Mouse (Mus musculus) myocyte (in vitro differentiated cells): ENCODE measurements around the gene Stat5b. TPM values are rescaled to one million over a fixed set of nuclear protein-coding genes. Genes with fewer than 3 reads are reported as not detected.

ENCODE experiments used
- H3K27me3 ChIP-seq: one replicate; pipeline ENCODE4 v1.6.1; 2011; ENCODE audit not compliant: control insufficient read depth, insufficient read depth, insufficient read length
- H3K36me3 ChIP-seq: one replicate; pipeline ENCODE4 v1.6.1; 2011; ENCODE audit not compliant: control insufficient read depth, insufficient read depth
- H3K4me2 ChIP-seq: one replicate; pipeline ENCODE4 v1.6.1; 2011; ENCODE audit warnings: low read depth, control low read depth
- H3K4me3 ChIP-seq: one replicate; pipeline ENCODE4 v1.5.1; 2011; ENCODE audit warnings: mild to moderate bottlenecking, control low read depth, moderate library complexity
- H3K79me2 ChIP-seq: one replicate; pipeline ENCODE4 v1.6.1; 2011; ENCODE audit not compliant: control insufficient read depth, insufficient read depth
- H3ac ChIP-seq: one replicate; pipeline ENCODE4 v1.6.1; 2011; ENCODE audit not compliant: control insufficient read depth, insufficient read length
- CEBPB ChIP-seq: IDR thresholded peaks from 2 replicates; pipeline ENCODE4 v1.6.1; 2011; ENCODE audit warnings: mild to moderate bottlenecking, moderate library complexity; ENCODE audit not compliant: poor library complexity, insufficient read depth, severe bottlenecking
- E2F4 ChIP-seq: IDR thresholded peaks from one replicate; pipeline ENCODE4 v1.6.1; 2011; ENCODE audit warnings: mild to moderate bottlenecking, control low read depth, moderate library complexity; ENCODE audit not compliant: insufficient read depth
- MAX ChIP-seq: IDR thresholded peaks from one replicate; pipeline ENCODE4 v1.6.1; 2011; ENCODE audit warnings: low read depth, mild to moderate bottlenecking, control low read depth
- MYOD1 ChIP-seq, 3 experiments: IDR thresholded peaks; one replicate each; pipeline ENCODE4 v1.6.1; 2011; ENCODE audit warnings: control low read depth in 2 of 3, low read depth in 2 of 3, mild to moderate bottlenecking in 2 of 3, moderate library complexity in 1 of 3; ENCODE audit not compliant: insufficient read length in 2 of 3, control insufficient read depth in 1 of 3
- MYOG ChIP-seq, 3 experiments: IDR thresholded peaks; one replicate each; pipeline ENCODE4 v1.6.1; 2011; ENCODE audit warnings: control low read depth in 2 of 3, low read depth in 2 of 3, mild to moderate bottlenecking in 2 of 3; ENCODE audit not compliant: insufficient read length in 2 of 3, control insufficient read depth in 1 of 3, insufficient read depth in 1 of 3
- POLR2A ChIP-seq: IDR thresholded peaks from one replicate; pipeline ENCODE4 v1.6.1; 2011; ENCODE audit warnings: low read depth, mild to moderate bottlenecking, control low read depth, moderate library complexity; ENCODE audit not compliant: insufficient read length
- POLR2AphosphoS2 ChIP-seq: IDR thresholded peaks from one replicate; pipeline ENCODE4 v1.6.1; 2011; ENCODE audit warnings: low read depth, control low read depth; ENCODE audit not compliant: insufficient read length
- REST ChIP-seq: IDR thresholded peaks from one replicate; pipeline ENCODE4 v1.6.1; 2011; ENCODE audit warnings: mild to moderate bottlenecking, control low read depth, moderate library complexity; ENCODE audit not compliant: insufficient read depth, insufficient read length
- SRF ChIP-seq: IDR thresholded peaks from one replicate; pipeline ENCODE4 v1.6.1; 2011; ENCODE audit warnings: low read depth; ENCODE audit not compliant: control insufficient read depth, insufficient read length
- TCF12 ChIP-seq: IDR thresholded peaks from one replicate; pipeline ENCODE4 v1.6.1; 2011; ENCODE audit warnings: mild to moderate bottlenecking, control low read depth; ENCODE audit not compliant: poor library complexity, insufficient read depth, severe bottlenecking
- TCF3 ChIP-seq: IDR thresholded peaks from one replicate; pipeline ENCODE4 v1.6.1; 2011; ENCODE audit warnings: low read depth, control low read depth; ENCODE audit not compliant: insufficient read length
- USF1 ChIP-seq: IDR thresholded peaks from one replicate; pipeline ENCODE4 v1.6.1; 2011; ENCODE audit warnings: low read depth, mild to moderate bottlenecking, control low read depth, moderate library complexity
- polyA plus RNA-seq: library from polyadenylated mRNA; unstranded; fragments of >200 nt; fragmentation: generic; extraction: Trizol; gene quantifications from one replicate; pipeline ENCODE4 v1.2.1, GENCODE M21; 2012; ENCODE audit warnings: missing spikeins

Gene Stat5b
- polyA plus RNA-seq, 1 experiment = 12.0 TPM

GRCm38 (mm10) chr11:100822365-100822764 lies 28.2 kb downstream of the Stat5b start:
- no peaks in the 10 kb centered on the region for H3K27me3 ChIP-seq
- no peak overlapping the region for H3K4me3 ChIP-seq
- H3ac ChIP-seq = no peak overlapping the region
- H3K4me2 ChIP-seq = no peak overlapping the region
- no peaks in the 10 kb centered on the region for H3K36me3 ChIP-seq
- TF ChIP-seq MYOG (IDR thresholded peaks at IDR 0.05; ENCODE audit: control insufficient read depth in 1 of 3, insufficient read depth in 1 of 3, insufficient read length in 2 of 3, low read depth in 2 of 3) (no peak), SRF (no peak), POLR2AphosphoS2 (no peak), MYOD1 (IDR thresholded peaks at IDR 0.05; ENCODE audit: control insufficient read depth in 1 of 3, insufficient read length in 2 of 3, low read depth in 2 of 3) (no peak), REST (no peak), CEBPB (no peak)
- H3K79me2 ChIP-seq = no peaks in the 10 kb centered on the region

- H3K4me2 ChIP-seq = no peak overlapping the region
- no peaks in the 10 kb centered on the region for H3K27me3 ChIP-seq
- TF ChIP-seq TCF12 (no peak), REST (no peak), SRF (no peak), POLR2AphosphoS2 (no peak), MYOD1 (IDR thresholded peaks at IDR 0.05; ENCODE audit: control insufficient read depth in 1 of 3, insufficient read length in 2 of 3, low read depth in 2 of 3) (peak in 1 of 3 experiments; percentile 3)
- H3K79me2 ChIP-seq = no peaks in the 10 kb centered on the region
- H3ac ChIP-seq = no peak overlapping the region
- no peak overlapping the region for H3K4me3 ChIP-seq
- no peaks in the 10 kb centered on the region for H3K36me3 ChIP-seq
These were observed 28.8 kb downstream of the Stat5b start for GRCm38 (mm10) chr11:100821605-100822220.

GRCm38 (mm10) chr11:100820047-100820446 lies 30.5 kb downstream of the Stat5b start:
- Histone ChIP-seq H3K4me3 (no peak overlapping the region), H3K27me3 (no peaks in the 10 kb centered on the region), H3K4me2 (no peak overlapping the region), H3K36me3 (no peaks in the 10 kb centered on the region), H3ac (no peak overlapping the region), H3K79me2 (no peaks in the 10 kb centered on the region)
- no peak for TF ChIP-seq MYOG (IDR thresholded peaks at IDR 0.05; ENCODE audit: control insufficient read depth in 1 of 3, insufficient read depth in 1 of 3, insufficient read length in 2 of 3, low read depth in 2 of 3)
- no peak for TF ChIP-seq TCF12
- no peak for TF ChIP-seq REST
- no peak for TF ChIP-seq E2F4
- TF ChIP-seq TCF3 = no peak
- TF ChIP-seq MYOD1 (IDR thresholded peaks at IDR 0.05; ENCODE audit: control insufficient read depth in 1 of 3, insufficient read length in 2 of 3, low read depth in 2 of 3) = no peak
- no peak for TF ChIP-seq SRF
- no peak for TF ChIP-seq POLR2AphosphoS2
- no peak for TF ChIP-seq CEBPB
- no peak for TF ChIP-seq MAX
- no peak for TF ChIP-seq USF1
- no peak for TF ChIP-seq POLR2A

- Histone ChIP-seq H3K4me2 (no peak overlapping the region), H3K4me3 (no peak overlapping the region), H3K27me3 (no peaks in the 10 kb centered on the region), H3K36me3 (no peaks in the 10 kb centered on the region), H3ac (no peak overlapping the region), H3K79me2 (no peaks in the 10 kb centered on the region)
- no peak for TF ChIP-seq SRF
These were observed 30.9 kb downstream of the Stat5b start for GRCm38 (mm10) chr11:100819626-100820025.

- Histone ChIP-seq H3K4me2 (no peak overlapping the region), H3K36me3 (no peaks in the 10 kb centered on the region), H3K4me3 (no peak overlapping the region), H3K79me2 (no peaks in the 10 kb centered on the region), H3K27me3 (no peaks in the 10 kb centered on the region), H3ac (no peak overlapping the region)
- TF ChIP-seq USF1 (no peak), MYOG (IDR thresholded peaks at IDR 0.05; ENCODE audit: control insufficient read depth in 1 of 3, insufficient read depth in 1 of 3, insufficient read length in 2 of 3, low read depth in 2 of 3) (no peak), MYOD1 (IDR thresholded peaks at IDR 0.05; ENCODE audit: control insufficient read depth in 1 of 3, insufficient read length in 2 of 3, low read depth in 2 of 3) (no peak), POLR2A (no peak), SRF (no peak), TCF3 (no peak), TCF12 (no peak), POLR2AphosphoS2 (no peak), MAX (no peak), CEBPB (no peak), E2F4 (no peak), REST (no peak)
These were observed 31.5 kb downstream of the Stat5b start for GRCm38 (mm10) chr11:100819048-100819447.
